Mouse (Mus musculus): ENCODE data around the gene Csnk1d.
A peak's percentile ranks its signal among the peaks of the same experiment; 100 is the strongest.

Gene Csnk1d

GRCm38 (mm10) chr11:120990951-120991526 is at the start of gene Csnk1d:
Gene Csnk1d, minus strand, starts transcription at chr11:120991330.
- peak; percentile 100 for DNase-seq

DNA sequence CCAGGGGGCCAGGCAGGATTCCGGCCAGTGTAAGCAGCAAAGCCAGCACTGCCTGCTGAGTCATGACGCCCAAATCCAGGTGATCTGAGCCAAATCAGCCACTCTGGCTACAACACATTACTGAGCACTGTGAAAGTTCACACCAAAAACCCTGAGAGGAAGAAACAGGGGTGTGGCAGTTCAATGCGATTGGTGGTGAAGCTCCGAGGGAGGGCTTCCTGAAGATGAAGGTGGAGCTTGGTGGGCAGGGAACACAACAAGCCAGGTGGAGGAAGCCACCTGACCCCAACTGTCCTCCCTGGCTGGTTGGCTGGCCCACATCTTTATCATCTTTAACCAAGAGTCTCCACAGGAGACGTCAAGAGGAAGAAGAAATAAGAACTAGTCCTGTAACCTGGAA is 48.2 kb upstream of the Csnk1d start, which contains the start of gene Cd7:
TSS of gene Cd7 (minus strand) at position 117 of the 400 bp plus-strand sequence.
- DNase-seq: no peak

- DNase-seq: no peak
Observed at GRCm38 (mm10) chr11:121038366-121039240, 47.5 kb upstream of the Csnk1d start.

- no peak for DNase-seq
Observed at GRCm38 (mm10) chr11:121033118-121033517, 42.0 kb upstream of the Csnk1d start.

GRCm38 (mm10) chr11:121027259-121027658 is 36.1 kb upstream of the Csnk1d start:
- no peak for DNase-seq

- no peak for DNase-seq
Observed at GRCm38 (mm10) chr11:121024163-121024562, 33.0 kb upstream of the Csnk1d start.

- no peak for DNase-seq
Observed at GRCm38 (mm10) chr11:121019501-121019900, 28.4 kb upstream of the Csnk1d start.

DNA sequence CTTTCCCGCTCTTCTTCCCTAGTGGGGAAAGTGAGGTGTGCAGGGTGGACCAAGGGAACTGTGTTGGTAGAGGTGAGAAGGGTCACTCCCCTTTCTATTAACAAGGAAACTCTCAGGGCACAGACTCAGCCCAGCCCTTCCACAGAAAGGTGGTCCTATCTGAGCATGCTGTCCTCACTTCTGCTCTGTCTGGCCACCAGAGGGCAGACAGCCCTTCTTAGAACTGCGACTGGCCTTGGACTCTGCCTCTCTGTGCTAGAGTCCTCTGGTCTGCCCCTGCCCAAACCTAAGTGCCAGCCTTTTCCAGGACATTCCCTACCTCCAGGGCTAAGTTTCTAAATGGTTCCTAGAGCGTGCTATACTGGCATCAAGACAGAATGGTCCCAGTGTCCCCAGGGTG is 26.6 kb upstream of the Csnk1d start:
- DNase-seq: peak; percentile 93

- no peak for DNase-seq
Observed at GRCm38 (mm10) chr11:121015472-121015871, 24.3 kb upstream of the Csnk1d start.

DNA sequence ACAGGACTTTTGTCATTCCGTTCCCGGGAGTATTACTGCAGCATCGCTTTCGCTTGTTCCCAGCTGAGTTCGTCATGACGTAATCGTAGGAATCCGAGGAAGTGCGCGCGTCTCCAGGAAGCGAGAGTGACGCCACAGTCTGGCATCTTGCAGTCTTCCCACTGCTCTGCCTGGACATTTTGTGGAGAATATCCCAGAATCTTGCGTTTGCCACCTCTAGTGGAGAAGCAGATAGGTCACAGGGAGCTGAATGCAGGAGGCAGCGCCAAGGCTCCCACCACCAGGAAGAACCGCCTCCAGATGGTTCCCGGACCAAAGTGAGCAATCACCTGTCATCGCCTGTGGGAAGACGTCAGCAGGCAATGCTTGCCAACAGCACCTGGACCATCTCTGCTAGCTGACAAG is 23.8 kb upstream of the Csnk1d start:
- DNase-seq: peak; percentile 98

DNA sequence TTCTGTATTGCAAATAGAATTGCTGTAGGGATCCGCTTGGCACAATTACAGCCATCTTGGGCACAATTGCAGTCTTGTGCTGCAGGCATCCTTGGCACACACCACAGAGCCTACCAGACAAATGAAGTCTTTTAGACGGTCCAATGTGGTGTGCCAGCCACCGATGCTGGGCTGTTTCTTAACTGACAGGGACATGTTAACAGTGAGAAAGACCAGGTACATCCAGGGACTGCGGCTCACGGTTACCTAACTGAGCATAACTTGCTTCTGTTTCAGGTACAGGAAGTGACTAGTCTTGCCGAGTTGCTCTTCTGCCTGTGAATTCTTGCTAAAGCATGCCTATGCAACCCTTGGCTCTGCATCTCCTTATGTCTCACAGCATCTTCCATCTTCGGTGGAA is 22.5 kb upstream of the Csnk1d start:
- no peak for DNase-seq

GRCm38 (mm10) chr11:121010044-121010755 is 19.1 kb upstream of the Csnk1d start:
- no peak for DNase-seq

DNA sequence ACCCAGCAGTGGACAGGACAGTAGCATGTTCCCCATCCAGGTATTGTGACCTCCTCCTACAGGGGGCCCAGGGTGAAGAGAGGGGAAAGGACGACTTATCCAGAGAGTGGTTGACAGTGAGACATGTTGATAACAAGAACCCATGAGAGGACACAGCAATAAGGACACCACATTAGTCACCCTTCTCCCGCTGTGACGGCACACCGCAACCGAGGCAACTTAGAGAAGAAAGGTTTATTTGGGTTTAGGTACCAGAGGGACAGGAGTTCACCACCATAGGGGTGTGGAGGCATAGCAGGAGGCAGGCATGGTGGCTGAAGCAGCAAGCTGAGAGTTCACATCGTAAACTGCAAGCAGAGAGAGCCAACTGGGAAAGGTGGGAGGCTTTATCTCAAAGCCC is 15.1 kb upstream of the Csnk1d start:
- peak; percentile 84 for DNase-seq

DNA sequence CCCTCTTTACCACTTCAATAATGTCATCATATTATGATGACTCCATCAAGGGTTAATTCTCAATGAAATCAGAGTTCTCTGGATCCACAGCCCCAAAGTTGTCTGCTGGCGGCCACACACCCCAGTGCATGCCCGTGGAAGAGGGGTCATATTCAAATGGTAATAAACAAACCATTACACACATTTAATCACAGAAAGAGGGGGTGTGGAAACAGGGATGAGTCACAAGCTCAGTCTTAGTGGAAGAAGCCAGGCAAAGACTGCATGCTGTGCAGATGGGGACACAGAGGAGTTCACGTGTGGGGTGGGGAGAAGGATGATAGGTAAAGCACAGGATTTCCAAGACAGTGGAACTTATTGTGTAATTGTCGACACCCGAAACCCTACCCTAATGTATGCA is 13.2 kb upstream of the Csnk1d start:
- no peak for DNase-seq

DNA sequence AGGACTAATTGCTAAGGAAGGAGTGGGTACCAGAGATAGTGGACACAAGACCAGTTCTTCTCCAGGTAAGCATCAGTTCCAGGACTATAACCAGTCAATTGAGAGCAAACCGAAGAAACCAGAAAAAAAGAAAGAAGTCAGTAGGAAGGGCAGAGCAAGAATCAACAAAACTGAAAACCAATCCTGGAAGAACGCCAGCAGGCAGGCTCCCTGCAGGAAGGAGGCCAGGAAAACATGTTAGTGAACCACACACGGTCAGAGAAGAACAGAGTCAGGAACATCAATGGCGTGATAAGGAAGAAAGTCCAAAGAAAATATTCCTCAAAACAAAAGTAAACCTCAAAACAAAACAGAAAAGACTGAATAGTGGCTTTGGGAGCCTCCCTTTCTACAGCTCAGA is 10.8 kb upstream of the Csnk1d start:
- no peak for DNase-seq

DNA sequence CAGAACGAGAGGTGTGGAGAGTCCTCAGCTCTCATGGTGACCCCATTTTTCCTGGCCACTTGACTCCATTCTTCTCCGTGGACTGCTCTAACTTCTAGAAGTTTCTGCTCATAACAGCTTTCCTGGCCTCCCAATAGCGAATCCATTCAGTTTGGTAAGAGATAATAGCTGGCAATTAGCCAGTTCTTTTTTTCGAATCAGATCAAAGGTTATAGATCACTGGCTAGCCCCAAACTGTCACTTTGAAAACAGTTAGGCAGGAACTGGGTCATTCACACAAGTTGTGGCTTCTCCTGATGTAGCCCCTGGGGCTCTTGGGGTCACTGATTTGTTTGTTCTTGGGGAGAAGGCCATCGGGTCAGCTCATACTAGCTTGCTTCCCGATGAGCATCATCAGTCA is 3.6 kb upstream of the Csnk1d start:
- DNase-seq: no peak

DNA sequence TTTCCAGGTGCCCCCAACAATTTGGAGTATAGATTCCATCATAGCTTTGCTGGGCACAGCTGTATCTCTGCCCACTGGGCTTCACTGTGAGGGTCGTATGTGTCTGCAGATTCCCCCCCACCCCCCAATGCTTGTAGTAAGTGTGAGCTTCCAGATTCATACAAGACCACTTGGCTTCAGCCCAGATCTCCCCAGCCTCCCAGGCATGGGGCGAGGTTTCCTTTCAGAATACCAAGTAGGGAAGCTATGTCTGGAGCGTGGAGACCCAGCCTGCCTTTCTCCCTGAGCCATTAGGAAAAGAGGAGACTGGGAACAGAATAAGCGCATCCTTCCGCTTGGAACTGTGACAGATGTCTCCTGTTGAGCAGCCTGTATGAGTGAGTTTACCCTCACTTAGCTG is 2.5 kb upstream of the Csnk1d start:
- no peak for DNase-seq

DNA sequence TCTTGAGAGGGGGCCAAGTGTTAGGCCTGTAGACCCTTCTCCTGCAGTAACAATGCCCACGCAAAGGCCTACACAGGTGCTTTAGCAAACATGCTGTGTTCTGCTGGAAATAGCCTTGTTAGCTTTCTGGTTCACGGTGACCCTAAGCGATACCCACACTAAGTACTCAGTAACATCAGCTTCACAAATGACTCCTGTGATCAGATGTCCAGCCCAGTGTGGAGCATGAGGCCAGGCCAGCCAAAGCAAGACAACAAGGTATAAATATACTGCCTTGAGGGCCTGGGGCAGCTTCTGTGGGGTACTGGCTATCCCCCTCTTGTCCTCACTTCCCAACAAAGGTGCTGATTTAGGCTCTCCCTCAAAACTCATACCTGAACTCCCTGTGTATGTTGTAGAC is 1.9 kb upstream of the Csnk1d start:
- no peak for DNase-seq

DNA sequence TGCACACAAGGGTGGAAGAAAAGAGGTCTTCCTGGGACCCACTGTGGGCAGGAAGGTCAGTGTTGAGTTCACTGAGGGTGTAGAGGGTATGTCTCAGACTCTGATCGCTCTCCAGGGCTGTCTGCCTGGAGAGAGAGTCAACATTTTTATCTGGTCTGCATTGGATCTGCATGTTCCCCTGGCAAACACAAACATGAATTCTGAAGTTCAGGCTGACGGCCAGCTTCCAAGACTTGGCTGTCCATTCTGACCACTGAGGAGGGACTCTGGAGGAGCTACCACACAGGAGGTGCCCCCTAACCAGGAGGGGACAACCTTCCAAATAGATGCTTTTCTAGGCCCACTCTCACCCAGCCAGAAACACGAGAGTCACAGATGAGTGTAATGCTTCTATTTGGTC is 661 bp upstream of the Csnk1d start:
- DNase-seq: peak; percentile 97

DNA sequence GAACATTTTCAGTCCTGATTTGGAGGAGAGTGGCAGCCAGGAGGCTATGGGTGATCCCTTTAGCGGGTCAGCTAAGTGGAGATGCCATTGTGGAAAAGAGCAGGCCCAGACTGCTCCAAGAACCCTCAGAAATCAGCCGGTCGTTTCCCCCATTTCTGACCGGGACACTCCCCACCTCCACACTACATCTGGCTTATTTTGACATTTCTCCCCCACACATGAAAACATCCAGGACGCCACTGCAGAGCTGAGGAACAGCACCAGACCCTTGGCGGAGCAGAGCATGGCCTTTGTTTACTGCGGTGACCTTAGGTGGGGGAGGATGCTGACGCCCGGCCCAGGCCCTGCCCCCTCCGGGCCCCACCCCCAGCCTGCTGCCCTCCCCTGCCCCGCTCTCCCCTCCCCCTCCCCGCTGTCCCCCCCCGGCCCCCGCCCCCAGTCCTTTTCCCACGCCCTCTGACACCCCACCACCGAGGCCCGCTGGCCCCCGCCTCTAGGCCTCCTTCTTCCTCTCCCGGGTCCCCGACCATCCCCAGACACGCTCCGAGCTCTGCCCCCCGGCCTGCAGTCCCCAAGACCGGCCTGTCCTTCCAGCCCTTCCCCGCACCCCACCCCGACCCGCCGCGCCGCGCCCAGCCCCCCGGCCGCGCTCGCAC is 876 bp downstream of the Csnk1d start:
- peak; percentile 97 for DNase-seq

GRCm38 (mm10) chr11:120989523-120989922 is 1.6 kb downstream of the Csnk1d start:
- DNase-seq: no peak

DNA sequence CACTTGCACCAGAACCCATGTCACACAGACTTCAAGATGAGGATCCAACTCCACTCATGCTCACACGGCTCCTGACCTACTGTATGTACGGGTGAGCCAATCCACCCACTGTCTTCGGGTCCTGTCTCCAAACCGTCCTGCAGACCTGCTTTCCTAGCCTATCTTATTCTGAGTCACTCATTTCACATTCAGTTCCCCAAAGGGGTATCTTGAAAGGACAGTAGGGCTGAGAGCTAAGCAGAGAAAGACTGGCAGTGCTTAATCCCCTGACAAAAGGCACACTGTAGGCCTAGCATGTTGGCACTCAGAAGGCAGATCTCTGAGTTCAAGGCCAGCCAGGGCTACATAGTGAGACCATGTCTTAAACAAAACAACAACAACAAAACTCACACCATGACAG is 2.7 kb downstream of the Csnk1d start:
- no peak for DNase-seq

DNA sequence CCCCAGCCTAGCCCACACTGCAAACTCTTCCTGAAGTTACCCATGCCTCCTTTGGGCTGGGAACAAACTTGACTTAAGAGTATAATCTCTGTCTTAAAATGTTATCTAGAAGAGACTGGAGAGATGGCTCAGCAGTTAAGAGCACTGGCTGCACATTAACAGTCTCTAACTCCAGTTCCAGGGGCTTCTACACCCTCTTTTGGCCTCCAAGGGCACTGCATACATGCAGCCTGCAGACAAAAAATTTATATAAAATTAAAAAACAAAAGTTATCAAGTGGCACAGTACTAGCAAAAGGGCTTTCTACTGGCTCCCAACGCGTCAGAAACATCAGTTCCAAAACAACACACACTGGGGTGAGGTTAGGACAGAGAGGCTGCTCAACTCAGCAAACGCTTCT is 3.5 kb downstream of the Csnk1d start:
- peak; percentile 83 for DNase-seq
